Mouse (Mus musculus) stomach, embryonic 15.5 days (tissue): Measurements from ENCODE around the gene Ubash3b. TPM values are rescaled to one million over a fixed set of nuclear protein-coding genes. Genes with fewer than 3 reads are reported as not detected.

Experiments used
- ATAC-seq: fragments of 200-750 bp; cut with Nextera tagmentation; 2 replicates; pipeline ENCODE4 v1.8.0; 2017; ENCODE audit warnings: low read depth, moderate number of reproducible peaks, moderate TSS enrichment; ENCODE audit not compliant: insufficient read depth, low FRiP score
- H3K27ac ChIP-seq: fragments of 300-500 bp; sonication (generic); 2 replicates; pipeline ENCODE4 v1.5.1; 2015; ENCODE audit warnings: mild to moderate bottlenecking, inconsistent platforms
- H3K27me3 ChIP-seq: fragments of 300-500 bp; sonication (generic); replicated peaks from 2 replicates; pipeline ENCODE4 v1.6.1; 2015; ENCODE audit warnings: inconsistent platforms
- H3K36me3 ChIP-seq: fragments of 300-500 bp; sonication (generic); 2 replicates; pipeline ENCODE4 v1.6.1; 2015; ENCODE audit warnings: inconsistent platforms
- H3K4me1 ChIP-seq: fragments of 300-500 bp; sonication (generic); 2 replicates; pipeline ENCODE4 v1.6.1; 2015; ENCODE audit warnings: inconsistent platforms
- H3K4me2 ChIP-seq: fragments of 300-500 bp; sonication (generic); 2 replicates; pipeline ENCODE4 v1.6.1; 2015; ENCODE audit warnings: mild to moderate bottlenecking, inconsistent platforms
- H3K4me3 ChIP-seq: fragments of 300-500 bp; sonication (generic); replicated peaks from 2 replicates; pipeline ENCODE4 v1.5.1; 2015; ENCODE audit warnings: inconsistent platforms
- H3K9ac ChIP-seq: fragments of 300-500 bp; sonication (generic); 2 replicates; pipeline ENCODE4 v1.6.1; 2015; ENCODE audit warnings: inconsistent platforms
- H3K9me3 ChIP-seq: fragments of 300-500 bp; sonication (generic); 2 replicates; pipeline ENCODE4 v1.6.1; 2016; ENCODE audit warnings: inconsistent platforms
- WGBS: fragments of 180-500 bp; shearing (Covaris S2); methylation state at CpG from one replicate; pipeline ENCODE4 v1.1.7; 2015; 5-methylcytosine and 5-hydroxymethylcytosine counted together
- polyA plus RNA-seq: library from polyadenylated mRNA; unstranded; fragments of >200 nt; fragmentation: Nextera tagmentation; extraction: Ambion mirVana; gene quantifications from 2 replicates; pipeline ENCODE4 v1.2.1, GENCODE M21; 2015

Gene Ubash3b
- polyA plus RNA-seq: 3.9 and 4.0 TPM in 2 replicates

GRCm38 (mm10) chr9:41161413-41161812 is at the start of gene Ubash3b:
Ubash3b (minus strand) TSS chr9:41161697.
- H3K9me3 ChIP-seq: no peaks in the 10 kb centered on the region
- ATAC-seq: no peak
- H3K4me2 ChIP-seq: no peak within 1 kb of the TSS
- no peak within 1 kb of the TSS for H3K4me3 ChIP-seq
- H3K27me3 ChIP-seq: 0 out of 2 replicates have a peak, but pooled peaks cover 2% of the 10 kb centered on the region
- WGBS: 67% methylated on average over 6 of the region's 6 CpGs
- no peak within 1 kb of the TSS for H3K9ac ChIP-seq
- H3K4me1 ChIP-seq: peaks cover 10% of the 10 kb centered on the region
- no peaks in the 10 kb centered on the region for H3K36me3 ChIP-seq
- H3K27ac ChIP-seq: no peak within 1 kb of the TSS

- H3K27me3 ChIP-seq: no peaks in the 10 kb centered on the region
- 6% methylated on average over 28 of the region's 28 CpGs for WGBS
- H3K9ac ChIP-seq: no peak overlapping the region
- H3K4me2 ChIP-seq: peak overlapping the region; percentile 53
- peak; percentile 93 for ATAC-seq
- H3K4me3 ChIP-seq: peak overlapping the region; percentile 36
- peak overlapping the region; percentile 93 for H3K27ac ChIP-seq
- H3K36me3 ChIP-seq: no peaks in the 10 kb centered on the region
- peaks cover 5% of the 10 kb centered on the region for H3K4me1 ChIP-seq
- no peaks in the 10 kb centered on the region for H3K9me3 ChIP-seq
Measured at GRCm38 (mm10) chr9:41207130-41208104, 45.9 kb upstream of the Ubash3b start.

- H3K36me3 ChIP-seq: no peaks in the 10 kb centered on the region
- no peak overlapping the region for H3K4me3 ChIP-seq
- no peak overlapping the region for H3K4me2 ChIP-seq
- H3K9me3 ChIP-seq: no peaks in the 10 kb centered on the region
- no peaks in the 10 kb centered on the region for H3K27me3 ChIP-seq
- WGBS: 85% methylated on average over 12 of the region's 12 CpGs
- H3K4me1 ChIP-seq: no peaks in the 10 kb centered on the region; the same call in none of the 2 replicates
- ATAC-seq: no peak
- no peak overlapping the region; the same call in 1 of the 2 replicates for H3K27ac ChIP-seq
- no peak overlapping the region for H3K9ac ChIP-seq
Measured at GRCm38 (mm10) chr9:41206717-41207116, 45.2 kb upstream of the Ubash3b start.

GRCm38 (mm10) chr9:41205267-41205666 is 43.8 kb upstream of the Ubash3b start:
- ATAC-seq: no peak

GRCm38 (mm10) chr9:41199456-41200252 is 38.2 kb upstream of the Ubash3b start:
- Histone ChIP-seq H3K9me3 (no peaks in the 10 kb centered on the region), H3K9ac (no peak overlapping the region), H3K36me3 (no peaks in the 10 kb centered on the region), H3K27me3 (no peaks in the 10 kb centered on the region), H3K4me1 (no peaks in the 10 kb centered on the region), H3K4me3 (no peak overlapping the region), H3K27ac (no peak overlapping the region), H3K4me2 (no peak overlapping the region)
- ATAC-seq: no peak
- WGBS: 75% methylated on average over 22 of the region's 22 CpGs

More at GRCm38 (mm10) chr9:41205267-41205666, 43.8 kb upstream of the Ubash3b start:
- H3K27me3 ChIP-seq: no peaks in the 10 kb centered on the region
- H3K4me1 ChIP-seq: no peaks in the 10 kb centered on the region; the same call in 1 of the 2 replicates
- H3K9ac ChIP-seq: no peak overlapping the region
- WGBS: 62% methylated on average over 3 of the region's 3 CpGs
- H3K36me3 ChIP-seq: no peaks in the 10 kb centered on the region
- H3K4me2 ChIP-seq: no peak overlapping the region
- no peak overlapping the region for H3K27ac ChIP-seq
- no peak overlapping the region for H3K4me3 ChIP-seq
- H3K9me3 ChIP-seq: no peaks in the 10 kb centered on the region

GRCm38 (mm10) chr9:41198501-41199265 is 37.2 kb upstream of the Ubash3b start:
- H3K27me3 ChIP-seq: no peaks in the 10 kb centered on the region
- no peaks in the 10 kb centered on the region for H3K9me3 ChIP-seq
- H3K4me2 ChIP-seq: no peak overlapping the region
- H3K9ac ChIP-seq: no peak overlapping the region
- no peak overlapping the region for H3K4me3 ChIP-seq
- ATAC-seq: no peak
- no peak overlapping the region for H3K27ac ChIP-seq
- WGBS: 71% methylated on average over 12 of the region's 12 CpGs
- no peaks in the 10 kb centered on the region for H3K36me3 ChIP-seq
- no peaks in the 10 kb centered on the region for H3K4me1 ChIP-seq

- Histone ChIP-seq H3K4me1 (no peaks in the 10 kb centered on the region), H3K4me2 (no peak overlapping the region), H3K9me3 (no peaks in the 10 kb centered on the region), H3K9ac (no peak overlapping the region), H3K36me3 (no peaks in the 10 kb centered on the region), H3K27ac (no peak overlapping the region), H3K4me3 (no peak overlapping the region), H3K27me3 (no peaks in the 10 kb centered on the region)
- 80% methylated on average over 10 of the region's 10 CpGs for WGBS
- no peak for ATAC-seq
Measured at GRCm38 (mm10) chr9:41195742-41196311, 34.3 kb upstream of the Ubash3b start.

GRCm38 (mm10) chr9:41191651-41192210 is 30.2 kb upstream of the Ubash3b start:
- no peak overlapping the region for H3K27ac ChIP-seq
- no peaks in the 10 kb centered on the region for H3K4me1 ChIP-seq
- no peaks in the 10 kb centered on the region for H3K9me3 ChIP-seq
- H3K27me3 ChIP-seq: no peaks in the 10 kb centered on the region
- H3K36me3 ChIP-seq: no peaks in the 10 kb centered on the region
- no peak overlapping the region for H3K4me3 ChIP-seq
- no peak for ATAC-seq
- H3K9ac ChIP-seq: no peak overlapping the region
- WGBS: 68% methylated on average over 9 of the region's 9 CpGs
- no peak overlapping the region for H3K4me2 ChIP-seq

GRCm38 (mm10) chr9:41190745-41191482 is 29.4 kb upstream of the Ubash3b start:
- Histone ChIP-seq H3K36me3 (no peaks in the 10 kb centered on the region), H3K27ac (no peak overlapping the region), H3K4me1 (no peaks in the 10 kb centered on the region), H3K9me3 (no peaks in the 10 kb centered on the region), H3K4me3 (no peak overlapping the region), H3K4me2 (no peak overlapping the region), H3K27me3 (no peaks in the 10 kb centered on the region), H3K9ac (no peak overlapping the region)
- peak; percentile 70; the same call in 1 of the 2 replicates for ATAC-seq
- 23% methylated on average over 9 of the region's 9 CpGs for WGBS

GRCm38 (mm10) chr9:41187939-41188338 is 26.4 kb upstream of the Ubash3b start:
- Histone ChIP-seq H3K4me1 (0 out of 2 replicates have a peak, but pooled peaks cover 3% of the 10 kb centered on the region), H3K4me3 (no peak overlapping the region), H3K9me3 (no peaks in the 10 kb centered on the region), H3K4me2 (no peak overlapping the region), H3K27me3 (no peaks in the 10 kb centered on the region), H3K36me3 (no peaks in the 10 kb centered on the region), H3K27ac (no peak overlapping the region), H3K9ac (no peak overlapping the region)
- WGBS: 70% methylated on average over 4 of the region's 4 CpGs
- no peak for ATAC-seq
